Mouse (Mus musculus): ENCODE data around the gene Mx1.

DNA sequence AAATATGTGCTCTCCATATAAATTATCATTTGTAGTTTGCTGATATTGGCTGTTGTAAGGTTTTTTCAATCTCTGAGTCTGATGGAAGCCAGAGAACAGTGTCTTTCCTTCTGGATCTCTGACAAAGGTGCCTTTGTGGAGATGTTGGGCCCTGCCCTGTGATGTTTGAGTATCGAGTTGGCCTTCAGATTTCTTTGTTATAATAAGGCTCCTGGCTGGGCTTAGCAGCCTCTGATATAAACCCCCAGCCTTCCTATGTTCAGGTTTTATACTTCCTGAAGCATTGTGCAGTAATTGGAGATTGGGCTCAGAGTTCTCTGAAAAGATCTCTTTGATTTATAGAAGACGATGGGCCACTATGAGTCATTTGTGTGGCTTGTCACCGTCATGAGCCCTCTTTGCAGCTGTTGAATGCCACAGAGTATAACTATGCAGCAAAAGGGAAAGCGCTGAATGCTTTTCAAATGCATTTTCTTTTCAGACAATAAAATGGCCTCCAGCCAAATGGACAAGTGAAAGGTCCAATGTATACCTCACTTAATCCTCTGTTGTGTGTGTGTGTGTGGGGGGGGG lies 60.4 kb downstream of the Mx1 start:
- TF ChIP-seq CTCF (IDR thresholded peaks at IDR 0.05; ENCODE audit: borderline replicate concordance, control insufficient read depth, extremely low read depth, insufficient read depth, low read length, poor library complexity), result no peak
- TF ChIP-seq POLR2A (IDR thresholded peaks at IDR 0.05; ENCODE audit: control insufficient read depth, extremely low read depth, insufficient read depth, low read length, poor library complexity), result no peak
